Mouse (Mus musculus) hematopoietic stem cell, adult 5-6 weeks (primary cell): ENCODE data around the gene Heatr4. TPM values are rescaled to one million over a fixed set of nuclear protein-coding genes. Genes with fewer than 3 reads are reported as not detected.

Experiments used
- ATAC-seq, 2 experiments: fragments of 125-278 bp in 1 of 2; replicated peaks in 1 of 2; 2 replicates each; pipeline ENCODE4 v1.8.0; 2016 to 2017; ENCODE audit warnings: inconsistent platforms in 2 of 2, mild to moderate bottlenecking in 2 of 2, moderate number of reproducible peaks in 2 of 2, low read depth in 1 of 2, moderate TSS enrichment in 1 of 2; ENCODE audit not compliant: low FRiP score in 2 of 2, poor library complexity in 2 of 2, severe bottlenecking in 2 of 2, insufficient read depth in 1 of 2, low TSS enrichment in 1 of 2
- total RNA-seq: library from RNA; stranded (forward); fragments of 172-1452, 232-1000 nt; gene quantifications from 2 replicates; pipeline ENCODE4 v1.2.3, GENCODE M21; 2017

Gene Heatr4
- total RNA-seq, 1 experiment from 2014 or later: not detected

GRCm38 (mm10) chr12:84008251-84008650, 23.6 kb upstream of the Heatr4 start:
- ATAC-seq: no peak

GRCm38 (mm10) chr12:84003866-84004265, 19.2 kb upstream of the Heatr4 start:
- no peak for ATAC-seq

GRCm38 (mm10) chr12:84000418-84000817, 15.8 kb upstream of the Heatr4 start:
- ATAC-seq: no peak

- peak; percentile 32 to 66; a peak in 3 of 4 replicates for ATAC-seq
Observed at GRCm38 (mm10) chr12:83999237-83999636, 14.6 kb upstream of the Heatr4 start.

GRCm38 (mm10) chr12:83998341-83999107, 13.9 kb upstream of the Heatr4 start:
- ATAC-seq: no peak

- ATAC-seq: no peak
Observed at GRCm38 (mm10) chr12:83997221-83997620, 12.6 kb upstream of the Heatr4 start.

- ATAC-seq: no peak
Observed at GRCm38 (mm10) chr12:83989378-83989777, 4.7 kb upstream of the Heatr4 start.

- ATAC-seq: no peak
Observed at GRCm38 (mm10) chr12:83988483-83988882, 3.8 kb upstream of the Heatr4 start.

- peak; percentile 94 to 96 for ATAC-seq
Observed at GRCm38 (mm10) chr12:83987583-83988441, 3.2 kb upstream of the Heatr4 start, which contains the start of gene Acot2. Gene Acot2, plus strand, starts transcription at chr12:83987861.

- ATAC-seq: no peak
Observed at GRCm38 (mm10) chr12:83987242-83987582, 2.6 kb upstream of the Heatr4 start.

GRCm38 (mm10) chr12:83981615-83982014, 3.0 kb downstream of the Heatr4 start:
- ATAC-seq: no peak

GRCm38 (mm10) chr12:83978862-83979261, 5.8 kb downstream of the Heatr4 start:
- ATAC-seq: no peak

GRCm38 (mm10) chr12:83972117-83972516, 12.5 kb downstream of the Heatr4 start:
- peak; percentile 75 to 76 for ATAC-seq

GRCm38 (mm10) chr12:83965235-83965634, 19.4 kb downstream of the Heatr4 start:
- no peak for ATAC-seq

GRCm38 (mm10) chr12:83958278-83958677, 26.4 kb downstream of the Heatr4 start:
- ATAC-seq: no peak

- ATAC-seq: no peak
Observed at GRCm38 (mm10) chr12:83951711-83952575, 32.7 kb downstream of the Heatr4 start.

- ATAC-seq: peak in 1 of 2 experiments; percentile 16; a peak in 1 of 4 replicates
Observed at GRCm38 (mm10) chr12:83950840-83951701, 33.6 kb downstream of the Heatr4 start.
